Mouse (Mus musculus) naive thymus-derived CD4-positive, alpha-beta T cell, adult 5 months (primary cell): ENCODE results near the gene Adal. TPM values are rescaled to one million over a fixed set of nuclear protein-coding genes. Genes with fewer than 3 reads are reported as not detected.

ENCODE experiments used
- polyA plus RNA-seq: library from polyadenylated mRNA; unstranded; fragments of 100-300 nt; shearing (Covaris generic); gene quantifications from one replicate; pipeline ENCODE4 v1.2.1, GENCODE M21; 2017

Gene Adal
- polyA plus RNA-seq = 13.9 TPM

DNA sequence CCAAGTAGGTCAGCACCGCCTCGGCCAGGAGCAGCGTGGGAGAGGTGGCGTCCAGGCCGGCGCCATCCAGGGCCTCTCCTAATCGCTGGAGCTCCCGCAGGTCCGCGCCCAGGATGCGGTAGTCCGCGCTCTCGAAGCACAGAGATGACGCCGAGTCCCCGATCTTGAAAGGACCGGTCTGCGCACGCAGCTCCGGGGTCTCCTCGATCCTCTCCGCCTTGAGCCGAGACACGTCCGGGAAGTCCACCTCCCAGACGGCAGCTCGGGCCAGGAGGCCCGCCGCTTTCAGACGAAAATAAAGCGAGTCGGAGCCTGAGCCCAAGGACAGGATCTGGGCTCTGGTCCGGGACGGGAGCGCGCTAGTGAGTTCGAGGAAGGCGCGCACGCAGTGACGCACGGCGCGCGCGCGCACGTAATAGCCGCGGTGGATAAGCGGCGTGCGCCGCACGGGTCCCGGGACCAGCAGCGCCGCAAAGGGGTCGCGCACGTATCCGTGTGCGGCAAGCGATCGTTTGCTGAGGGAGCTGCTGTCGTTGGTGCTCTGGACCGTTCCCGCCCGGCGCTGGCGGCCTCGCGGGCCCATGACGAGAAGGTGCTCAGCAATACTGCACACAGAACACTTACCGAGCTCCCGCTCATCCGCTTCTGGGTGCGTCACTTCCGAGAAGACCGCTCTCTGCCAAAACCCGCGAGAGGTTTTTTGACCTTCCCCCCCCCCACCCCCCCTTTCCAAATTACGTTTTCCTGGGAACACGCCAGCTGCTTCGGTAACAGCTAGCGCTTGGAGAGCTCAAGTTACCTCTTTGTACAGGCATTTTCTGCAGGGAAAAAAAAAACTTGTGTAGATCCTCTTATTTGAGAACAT is at the start of gene Adal, which contains the start of gene Lcmt2:
Gene Adal, plus strand, starts transcription at position 411 of the 865 bp plus-strand sequence.
Gene Lcmt2, minus strand, starts transcription at position 636 of the 865 bp plus-strand sequence.

DNA sequence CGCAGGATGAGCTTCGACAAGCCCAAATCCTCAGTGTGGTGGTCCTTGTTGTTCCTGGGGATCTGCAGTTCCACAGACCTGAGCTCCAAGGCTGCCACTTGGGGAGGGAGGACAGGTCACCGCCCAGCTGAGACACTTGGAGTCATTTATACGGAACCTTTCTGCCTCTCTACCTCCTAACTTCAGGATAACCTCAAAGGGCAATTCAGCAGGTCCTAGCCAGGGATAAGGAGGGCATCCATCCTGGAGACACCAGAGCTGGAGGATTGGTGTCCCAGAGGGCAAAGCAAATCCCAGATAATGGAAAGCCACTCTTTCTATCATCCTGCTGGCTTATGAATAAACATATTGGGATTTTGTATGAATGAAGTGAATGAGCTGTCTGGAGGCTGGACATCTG is 30.5 kb upstream of the Adal start, which contains the start of gene Tgm7:
Gene Tgm7, minus strand, starts transcription at position 101 of the 400 bp plus-strand sequence.

DNA sequence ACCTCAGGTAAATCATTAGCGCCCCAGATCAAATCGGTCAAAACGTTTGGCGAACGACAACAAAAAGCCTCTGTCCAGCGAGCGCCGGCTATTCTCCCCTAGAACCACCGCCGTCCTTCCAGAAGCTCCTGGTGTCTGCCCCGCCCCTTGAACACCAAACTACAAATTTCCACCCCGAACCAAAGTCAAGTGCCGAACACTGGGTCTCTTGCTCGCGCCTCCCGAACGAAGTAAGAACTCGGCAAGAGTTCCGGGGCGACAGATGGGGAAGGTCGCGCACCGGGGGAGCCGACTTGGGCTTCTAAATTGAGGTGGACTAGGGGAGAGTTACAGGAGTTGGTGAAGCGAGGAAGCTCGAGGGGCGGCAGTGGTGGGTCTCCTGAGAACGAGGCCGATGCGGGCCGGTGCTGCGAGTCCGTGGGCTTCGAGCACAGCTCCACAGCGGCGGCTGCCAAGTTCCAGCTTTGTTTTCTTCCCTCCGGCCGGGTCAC is 30.3 kb downstream of the Adal start, which contains the start of gene Tubgcp4:
Gene Tubgcp4, plus strand, starts transcription at position 174 of the 491 bp plus-strand sequence.

DNA sequence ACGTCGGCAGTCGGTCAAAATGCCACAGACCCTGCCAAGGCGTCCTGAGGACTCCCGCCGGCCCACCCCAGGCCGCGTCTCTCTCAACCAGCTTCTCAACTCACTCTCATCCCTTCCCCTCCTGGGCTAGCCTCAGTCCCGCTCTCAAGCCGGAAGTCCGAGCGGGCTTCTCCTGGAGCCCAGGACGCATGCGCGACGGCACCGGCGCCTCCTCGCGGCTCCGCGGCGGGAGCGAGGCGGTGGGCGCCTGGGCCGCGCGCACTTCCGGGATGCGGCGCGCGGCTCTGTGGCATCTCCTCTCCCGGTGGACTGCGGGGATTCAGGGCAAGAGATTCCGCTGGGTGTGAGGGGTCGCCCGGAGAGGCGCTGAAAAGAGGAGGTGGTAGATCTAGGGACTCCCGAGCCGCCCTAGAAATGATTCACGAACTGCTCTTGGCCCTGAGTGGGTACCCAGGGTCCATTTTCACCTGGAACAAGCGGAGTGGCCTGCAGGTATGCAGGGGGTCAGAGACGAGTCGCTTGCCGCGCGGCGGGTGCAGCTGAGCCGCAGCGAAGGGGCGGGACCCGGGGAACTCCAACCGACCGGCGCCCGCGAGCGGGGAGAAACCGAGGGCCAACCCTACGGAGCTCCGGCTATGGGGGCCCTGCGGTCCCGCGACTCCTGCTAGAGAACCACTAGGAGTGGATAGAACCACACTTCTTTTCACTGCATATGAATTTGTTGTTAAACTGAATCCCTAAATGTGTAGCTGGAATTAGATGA is 30.9 kb downstream of the Adal start, which contains the start of gene Zscan29:
Gene Zscan29, minus strand, starts transcription at position 146 of the 763 bp plus-strand sequence.

Other genes starting within 250 kb of the Adal start
- 63.5 TPM for gene Ubr1, start 169.7 kb upstream of the Adal start, polyA plus RNA-seq
- gene Tmem62, start 163.4 kb upstream of the Adal start, polyA plus RNA-seq = 20.7 TPM
- gene Ccndbp1, start 132.0 kb upstream of the Adal start, polyA plus RNA-seq = 115 TPM
- not detected for gene Epb42, start 103.4 kb upstream of the Adal start, polyA plus RNA-seq
- gene Tgm5, start 54.6 kb upstream of the Adal start, polyA plus RNA-seq = not detected
- not detected for gene Tgm7, start 30.6 kb upstream of the Adal start, polyA plus RNA-seq
- 22.0 TPM for gene Lcmt2, start 225 bp downstream of the Adal start, polyA plus RNA-seq
- 65.0 TPM for gene Tubgcp4, start 30.2 kb downstream of the Adal start, polyA plus RNA-seq
- gene Zscan29, start 30.7 kb downstream of the Adal start, polyA plus RNA-seq = 25.3 TPM
- gene Trp53bp1, start 131.0 kb downstream of the Adal start, polyA plus RNA-seq = 53.6 TPM
- 0.05 TPM for gene Map1a, start 149.2 kb downstream of the Adal start, polyA plus RNA-seq
- gene Ppip5k1, start 215.0 kb downstream of the Adal start, polyA plus RNA-seq = 8.7 TPM
- gene Ckmt1, start 217.3 kb downstream of the Adal start, polyA plus RNA-seq = 0.37 TPM
- gene Strc, start 246.7 kb downstream of the Adal start, polyA plus RNA-seq = 0.17 TPM